Mouse (Mus musculus) CH12F3 (cell line): Measurements from ENCODE around the gene Plppr4.

Experiments used
- in situ Hi-C: fragments of 300-500 bp; cut with MboI; formaldehyde crosslinking; loops from 2 replicates; pipeline ENCODE4 v1.14.3; 2020; ENCODE audit warnings: low sequenced_read_pairs

Plppr4 gene

GRCm38 (mm10) chr3:117294308-117294925 lies 66.3 kb downstream of the Plppr4 start:
- in situ Hi-C loops: no loop called here
